Mouse (Mus musculus): ENCODE results near the gene Smc3.

DNA sequence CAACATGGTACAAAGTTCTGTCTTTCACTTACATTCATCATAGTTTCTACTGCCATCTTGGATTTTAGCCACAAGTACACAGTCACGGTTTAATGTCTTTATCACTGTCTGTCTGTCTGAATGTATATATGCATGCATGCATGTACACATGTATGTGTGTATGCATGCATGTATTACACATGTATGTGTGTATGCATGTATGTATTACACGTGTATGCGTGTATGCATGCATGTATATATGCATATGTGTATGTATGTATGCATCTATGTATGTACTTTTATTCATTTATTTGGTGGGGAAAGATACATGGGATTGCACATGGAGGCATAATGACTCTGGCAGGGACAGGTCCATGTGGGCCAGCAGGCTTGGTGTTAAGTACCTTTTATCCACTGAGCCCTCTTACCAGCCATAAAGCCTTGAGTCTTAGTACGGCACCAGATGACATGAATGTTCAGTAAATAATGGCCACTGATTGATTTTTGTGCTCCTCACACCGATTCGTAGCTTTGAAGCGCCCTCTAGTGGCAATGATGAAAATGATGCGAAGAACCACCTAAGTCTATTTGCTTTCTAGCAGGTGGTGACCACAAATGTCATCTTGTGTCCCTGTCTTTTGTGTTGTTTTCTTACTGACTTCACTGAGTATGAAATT is 21.5 kb upstream of the Smc3 start:
- TF ChIP-seq E2F4 (IDR thresholded peaks at IDR 0.05; ENCODE audit: insufficient replicate concordance, low read depth, low read length) (no peak), HCFC1 (IDR thresholded peaks at IDR 0.05; ENCODE audit: low read depth, low read length) (no peak), CTCF (conservative IDR thresholded peaks at IDR 0.05 in 1 of 2, IDR thresholded peaks at IDR 0.05 in 1 of 2; ENCODE audit: low read depth in 2 of 2, low read length in 2 of 2) (peak; percentile 75 to 93)

Data from CH12.LX (cell line).